Mouse (Mus musculus) mature B cell (primary cell): ENCODE measurements around the gene Med27.

Source experiments
- in situ Hi-C: fragments of 300-500 bp; cut with MboI; formaldehyde crosslinking; loops from 2 replicates; pipeline ENCODE4 v1.14.3; 2019

The Med27 gene

DNA sequence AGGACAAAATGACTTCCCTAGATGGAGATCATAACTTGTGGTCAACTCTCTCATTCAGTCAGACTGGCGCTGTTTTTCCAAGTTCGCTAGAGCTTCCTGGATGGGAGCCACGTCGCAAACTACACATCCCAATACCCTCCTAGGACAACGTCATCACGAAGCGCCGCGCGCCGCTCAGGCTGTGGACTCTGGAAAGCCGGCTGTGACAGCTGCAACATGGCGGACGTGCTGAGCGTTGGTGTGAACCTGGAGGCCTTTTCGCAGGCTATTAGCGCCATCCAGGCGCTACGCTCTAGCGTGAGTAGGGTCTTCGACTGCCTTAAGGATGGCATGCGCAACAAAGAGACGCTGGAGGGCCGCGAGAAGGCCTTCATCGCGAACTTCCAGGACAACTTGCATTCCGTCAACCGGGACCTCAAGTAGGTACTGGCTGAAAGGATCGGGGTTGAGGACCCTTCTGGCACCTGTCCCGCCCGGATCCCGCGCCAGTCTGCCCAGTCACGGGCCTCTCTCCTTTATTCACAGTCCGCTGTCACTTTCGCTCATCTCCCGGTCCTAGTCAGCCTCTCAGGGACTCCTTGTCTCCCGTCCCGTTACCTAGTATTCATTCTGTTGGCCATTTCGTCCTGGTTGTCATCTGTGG, at the start of gene Med27:
Gene Med27 (plus strand): TSS at position 191 of the 643 bp plus-strand sequence.
- in situ Hi-C loops = no loop called here

DNA sequence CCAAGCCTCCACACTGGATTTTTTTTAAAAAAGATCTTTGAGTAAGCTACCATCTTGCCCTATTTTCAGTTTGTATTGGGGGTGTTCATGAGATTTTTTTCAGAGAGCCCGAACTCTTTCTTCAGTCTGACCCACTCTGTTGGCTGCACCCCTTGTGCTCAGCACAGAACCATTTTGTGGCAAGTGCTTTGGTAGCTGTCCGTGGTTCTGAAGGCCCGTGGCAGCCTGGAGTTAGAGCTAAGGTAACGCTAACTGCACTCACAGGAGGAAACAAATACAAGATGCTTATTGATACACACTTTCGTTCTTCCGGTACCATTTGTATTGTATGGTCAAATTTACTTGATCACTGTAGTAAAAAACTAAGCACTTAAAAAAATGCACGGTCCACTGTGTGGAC, 36.7 kb upstream of the Med27 start:
- in situ Hi-C loops = no loop called here

DNA sequence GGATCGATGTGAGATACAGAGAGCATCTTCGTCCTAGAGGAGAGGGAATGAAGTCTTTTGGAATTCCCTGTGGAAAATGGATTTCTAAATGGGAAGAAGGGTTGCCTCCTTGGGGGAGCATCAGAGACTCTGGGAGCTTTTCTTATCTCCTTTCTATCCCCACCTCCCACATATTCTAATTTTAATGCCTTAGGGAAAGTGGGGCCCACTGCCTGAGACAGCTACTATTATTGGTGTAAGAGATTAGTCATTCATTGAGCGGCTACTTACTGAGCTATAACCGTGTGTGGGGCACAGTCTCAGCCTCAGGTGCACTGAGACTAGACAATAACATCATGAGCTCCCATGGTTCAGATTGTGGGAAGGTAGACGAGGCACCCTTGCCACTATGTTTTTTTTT, 34.6 kb upstream of the Med27 start:
- in situ Hi-C loops = no loop called here

DNA sequence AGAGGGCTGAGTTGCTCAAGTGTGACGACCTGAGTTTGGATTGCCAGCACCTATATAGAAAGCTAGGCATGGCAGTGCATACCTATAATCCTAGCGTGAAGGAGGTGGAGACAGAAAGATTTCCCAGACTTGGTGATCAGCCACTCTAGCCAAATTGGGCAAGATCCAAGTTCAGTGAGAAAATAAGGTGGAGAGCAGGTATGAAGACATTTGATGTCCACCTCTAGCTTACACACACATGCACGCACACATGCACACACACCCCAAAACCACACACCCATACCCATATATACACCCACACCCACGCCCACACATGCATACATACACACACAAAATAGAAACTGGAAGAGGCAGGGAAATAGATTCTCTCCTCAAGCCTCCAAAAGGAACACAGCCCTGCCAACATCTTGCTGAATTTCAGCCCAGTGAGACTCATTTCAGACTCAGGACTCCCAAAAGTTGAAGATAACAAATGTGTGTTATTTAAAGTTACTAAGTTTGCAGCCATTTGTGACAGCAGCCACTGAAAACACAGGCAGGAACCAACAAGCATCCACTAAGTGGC, 28.6 kb upstream of the Med27 start:
- in situ Hi-C loops = no loop called here

DNA sequence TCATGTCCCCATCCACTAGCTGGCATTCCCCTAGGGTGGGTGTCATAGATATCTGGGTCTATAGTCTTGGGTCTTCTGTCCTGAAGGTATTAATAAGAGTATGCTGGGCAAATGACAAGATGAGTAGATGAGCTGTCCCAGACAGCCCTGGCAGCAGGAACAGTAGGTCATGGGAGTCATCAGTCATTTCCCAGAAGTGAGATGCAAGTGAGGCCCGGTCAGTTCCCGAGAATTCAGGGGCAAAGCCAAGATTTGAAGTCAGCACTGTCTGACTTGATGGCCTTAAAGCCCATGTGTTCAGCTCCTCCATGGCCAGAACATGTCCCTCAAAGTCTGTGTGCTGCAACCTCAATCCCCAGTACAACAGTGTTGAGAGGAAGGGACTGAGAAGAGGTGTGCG, 28.0 kb upstream of the Med27 start:
- in situ Hi-C loops = no loop called here

DNA sequence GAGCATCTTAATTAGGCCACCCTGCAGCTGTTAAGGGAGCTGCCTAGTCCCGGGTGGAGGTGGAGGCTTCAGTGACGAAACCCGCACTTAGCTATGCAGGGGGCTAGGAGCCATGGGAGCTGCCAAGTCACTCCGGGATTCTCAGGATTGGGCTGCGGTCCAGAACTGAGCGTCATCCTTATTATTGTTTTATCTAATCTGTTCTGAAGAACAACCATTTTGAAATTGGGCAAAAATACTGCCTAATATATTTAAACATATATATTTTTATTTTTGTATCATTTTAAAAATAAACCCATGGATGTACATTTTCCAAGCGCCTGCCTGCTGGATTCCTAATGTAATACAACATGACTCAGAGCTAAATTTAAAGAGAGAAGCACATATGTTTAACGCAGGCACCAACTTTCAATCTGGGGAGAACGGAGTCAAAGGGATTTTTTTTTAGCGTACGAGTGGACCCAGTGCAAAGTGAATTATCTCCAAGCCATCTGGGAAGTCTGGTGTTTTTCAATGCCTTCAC, 26.3 kb upstream of the Med27 start:
- in situ Hi-C loops = no loop called here

DNA sequence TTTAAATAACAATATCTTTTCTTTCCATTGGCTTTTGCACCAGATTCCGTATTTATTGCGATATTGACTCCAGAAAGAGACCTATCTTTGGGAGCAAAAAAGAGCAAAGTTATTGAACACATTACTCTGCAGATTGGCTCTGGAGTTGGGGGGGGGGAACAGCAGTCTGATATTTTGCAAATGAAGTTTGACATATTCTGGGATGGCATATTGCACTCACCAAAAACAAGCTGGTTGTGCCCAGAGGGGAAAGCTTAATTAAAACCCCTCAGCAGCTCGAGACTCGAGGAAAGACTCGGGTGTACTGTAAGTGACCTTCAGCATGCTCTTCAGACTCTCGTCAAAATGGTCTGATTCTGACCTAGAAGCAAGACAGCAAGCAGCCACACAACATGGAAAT, 25.8 kb upstream of the Med27 start:
- in situ Hi-C loops = no loop called here

DNA sequence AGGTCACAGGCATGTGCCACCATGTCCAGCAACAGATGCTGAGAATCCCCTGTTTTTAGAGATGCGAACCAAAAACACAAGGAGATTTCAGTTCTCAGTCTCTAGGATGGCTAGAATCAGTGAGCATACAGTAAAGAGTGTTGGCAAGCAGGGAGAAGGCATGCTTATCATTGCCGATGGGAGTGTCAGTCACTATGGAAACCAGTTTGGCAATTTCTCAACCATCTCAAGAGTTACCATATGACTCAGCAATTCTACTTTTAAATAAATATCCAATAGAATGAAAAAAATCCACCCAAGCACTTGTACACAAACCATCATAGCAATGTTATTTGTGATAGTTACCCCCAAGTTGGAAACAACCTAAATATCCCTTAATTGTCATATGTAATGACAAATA, 22.2 kb upstream of the Med27 start:
- in situ Hi-C loops = no loop called here

DNA sequence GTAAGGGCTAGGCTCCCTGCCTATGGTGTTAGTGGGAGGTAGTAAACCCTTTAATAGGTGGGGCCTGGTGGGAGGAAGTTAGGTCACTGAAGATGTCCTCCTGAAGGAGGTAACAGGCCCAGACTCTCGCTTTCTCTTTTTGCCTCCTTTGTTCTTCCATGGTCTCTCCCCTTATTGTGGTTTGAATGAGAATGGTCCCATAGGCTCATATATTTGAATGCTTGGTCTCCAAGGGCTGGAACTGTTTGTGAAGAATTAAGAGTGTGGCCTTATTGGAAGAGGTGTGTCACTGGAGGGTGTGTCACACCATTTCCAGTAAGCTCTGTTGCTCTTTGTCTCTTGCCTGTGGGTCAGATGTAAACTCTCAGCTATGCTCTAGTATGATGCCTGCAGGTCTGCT, 16.1 kb upstream of the Med27 start:
- in situ Hi-C loops = no loop called here

DNA sequence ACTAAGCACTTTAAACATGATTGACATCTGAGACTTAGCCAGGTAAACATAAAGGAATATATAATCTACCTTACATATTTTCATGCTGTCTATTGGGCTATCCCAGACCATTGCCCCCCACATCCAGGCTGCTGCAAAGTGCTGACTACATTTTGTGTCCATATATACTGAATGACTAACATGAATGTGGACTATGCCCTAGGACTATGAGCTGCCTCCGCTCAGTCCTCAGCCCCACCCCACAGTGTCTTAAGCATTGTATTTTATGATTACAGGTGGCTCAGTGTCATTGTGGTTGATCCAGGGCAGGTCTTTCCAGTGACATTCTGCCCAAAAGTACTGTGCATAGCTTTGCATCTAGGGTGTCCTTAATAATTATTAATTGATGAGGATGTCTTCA, 8.2 kb upstream of the Med27 start:
- in situ Hi-C loops = no loop called here

DNA sequence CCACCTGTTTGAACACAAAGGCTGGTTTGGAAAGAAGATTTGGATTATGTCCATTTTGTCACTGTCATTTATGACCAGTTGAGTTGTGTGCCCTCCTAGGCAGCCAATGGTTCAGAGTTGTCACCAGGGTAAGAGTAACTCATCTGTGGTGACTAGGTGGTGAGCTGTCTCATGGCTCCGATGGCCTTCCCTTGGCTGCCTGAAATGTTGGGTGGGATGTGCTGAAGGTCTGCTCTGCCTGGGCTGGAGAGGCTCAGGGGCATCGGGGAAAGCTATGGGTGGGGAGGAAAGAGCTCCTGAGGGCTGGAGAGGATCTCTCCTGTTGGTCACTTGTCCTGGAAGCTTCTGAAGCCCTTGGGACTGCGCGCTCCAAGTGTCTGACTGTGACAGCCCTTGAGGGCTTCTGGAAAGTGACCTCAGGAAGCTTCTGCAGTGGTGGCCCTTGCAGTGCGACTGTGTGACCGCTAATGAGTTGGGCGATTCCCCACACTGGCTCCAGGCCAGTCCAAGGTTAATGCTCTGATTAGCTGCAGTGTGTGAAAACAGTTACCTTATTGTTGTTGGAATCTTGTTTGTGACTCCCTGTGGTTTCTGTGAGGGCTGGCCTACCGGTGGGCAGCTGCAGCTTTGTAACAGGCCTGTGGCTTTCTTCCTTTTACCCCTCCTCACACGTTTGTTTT, 12.2 kb downstream of the Med27 start:
- in situ Hi-C loops = no loop called here

DNA sequence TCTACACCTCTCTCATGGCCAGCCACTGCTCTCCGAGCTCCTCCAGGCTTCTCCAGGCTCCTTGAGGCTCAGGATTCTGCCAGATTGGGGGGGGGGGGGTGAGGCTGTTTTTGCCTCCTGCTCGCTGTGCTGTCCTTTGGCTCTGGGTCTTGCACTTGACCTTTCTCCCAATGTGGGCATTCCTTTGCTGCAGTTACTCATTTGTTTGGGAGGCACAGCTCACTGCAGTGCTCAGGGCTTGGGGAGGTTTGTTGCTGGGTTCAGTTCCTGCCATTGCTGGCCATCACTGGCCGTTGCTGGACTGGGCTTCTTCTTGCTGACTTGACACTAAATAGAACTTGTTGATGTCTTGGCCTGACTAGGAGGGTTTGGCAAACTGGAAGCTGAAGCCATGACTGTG, 14.3 kb downstream of the Med27 start:
- in situ Hi-C loops = no loop called here

DNA sequence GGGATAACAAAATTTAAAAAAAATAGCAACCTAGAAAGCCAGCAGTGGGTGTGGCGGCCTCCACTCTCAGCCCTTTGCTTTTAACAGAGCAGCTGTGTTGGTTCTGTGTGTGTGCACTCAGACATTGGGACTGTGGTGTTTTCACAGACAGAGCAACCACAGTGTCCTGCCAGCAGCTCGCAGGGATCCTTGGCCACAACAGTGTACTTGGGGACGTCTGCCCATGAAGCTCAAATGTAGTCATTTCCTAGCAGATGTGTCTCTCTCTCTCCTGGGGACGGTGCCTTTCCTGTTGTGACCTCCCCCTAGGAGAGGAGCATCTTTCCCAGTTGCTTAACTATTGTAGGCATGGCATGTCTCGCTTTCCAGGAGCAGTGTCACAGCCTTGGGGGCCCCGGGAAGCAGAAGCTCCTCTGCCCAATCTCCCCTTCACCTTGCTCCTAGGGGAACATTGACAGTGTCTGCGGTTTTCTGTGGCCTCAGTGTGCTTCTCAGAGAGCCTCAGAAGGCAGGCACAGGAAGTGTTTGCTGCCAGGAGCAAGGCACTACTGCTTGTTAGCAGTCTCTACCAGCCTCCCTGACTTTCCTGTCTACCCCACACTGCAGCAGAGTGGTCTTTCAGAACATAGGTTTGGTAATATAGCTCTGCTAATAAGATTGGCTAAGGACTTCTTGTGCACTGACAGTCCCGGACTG, 18.5 kb downstream of the Med27 start:
- in situ Hi-C loops = no loop called here

DNA sequence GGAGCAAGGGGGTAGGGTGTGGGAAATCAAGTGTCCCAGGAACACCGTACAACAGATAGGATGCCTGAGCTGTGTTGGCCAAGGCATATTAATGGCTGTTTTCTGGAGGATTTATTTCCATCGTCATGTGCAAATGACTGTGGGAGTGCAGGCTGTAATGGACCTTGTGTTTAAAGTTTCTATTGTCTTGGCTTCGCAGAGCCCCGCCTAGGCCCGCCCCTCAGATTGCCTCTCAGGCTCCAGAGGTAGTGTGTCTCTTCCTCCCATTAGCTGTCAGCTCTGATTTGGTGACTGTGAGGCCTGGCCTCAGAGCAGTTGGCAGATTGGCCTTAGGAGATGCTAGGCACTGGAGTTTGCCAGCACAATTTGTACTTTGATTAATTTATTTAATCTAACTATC, 22.1 kb downstream of the Med27 start:
- in situ Hi-C loops = no loop called here

DNA sequence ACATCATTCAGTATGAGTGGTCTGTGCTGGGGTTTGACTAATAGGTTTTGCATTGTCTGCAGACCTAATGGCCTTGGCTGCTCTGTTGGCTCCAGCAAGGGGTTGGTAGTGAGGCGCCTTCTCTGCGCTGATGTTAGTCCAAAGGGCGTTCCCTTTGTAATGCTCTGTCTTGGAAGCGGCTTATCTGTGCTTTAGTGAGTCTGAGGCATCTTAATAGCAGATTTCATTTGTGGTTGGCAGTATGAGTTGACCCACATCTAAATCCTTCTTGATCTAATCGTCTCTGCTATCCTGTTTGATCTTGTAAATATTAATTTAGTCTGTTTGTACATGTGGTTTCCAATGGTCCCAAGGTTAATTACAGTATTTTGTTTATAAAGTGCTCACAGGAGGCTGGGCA, 25.6 kb downstream of the Med27 start:
- in situ Hi-C loops = no loop called here

DNA sequence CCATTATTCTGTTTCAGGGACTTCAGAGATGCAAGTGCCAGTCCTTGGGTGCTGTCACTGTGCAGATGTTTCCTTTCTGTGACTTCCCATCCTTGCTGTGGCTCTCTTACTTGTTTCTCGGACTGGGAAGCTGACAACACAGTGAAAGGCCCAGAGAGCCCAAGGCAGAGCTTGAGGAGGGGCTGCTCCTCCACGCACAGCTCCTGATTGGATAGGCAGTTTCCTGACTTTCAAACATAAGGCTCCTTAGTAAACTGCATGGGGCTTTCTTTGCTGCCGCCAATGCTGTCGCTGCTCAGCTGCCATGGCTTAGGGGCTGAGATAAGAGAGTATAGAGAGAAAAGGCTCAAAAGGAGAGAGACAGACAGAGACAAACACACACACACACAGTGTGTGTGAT, 35.1 kb downstream of the Med27 start:
- in situ Hi-C loops = no loop called here

DNA sequence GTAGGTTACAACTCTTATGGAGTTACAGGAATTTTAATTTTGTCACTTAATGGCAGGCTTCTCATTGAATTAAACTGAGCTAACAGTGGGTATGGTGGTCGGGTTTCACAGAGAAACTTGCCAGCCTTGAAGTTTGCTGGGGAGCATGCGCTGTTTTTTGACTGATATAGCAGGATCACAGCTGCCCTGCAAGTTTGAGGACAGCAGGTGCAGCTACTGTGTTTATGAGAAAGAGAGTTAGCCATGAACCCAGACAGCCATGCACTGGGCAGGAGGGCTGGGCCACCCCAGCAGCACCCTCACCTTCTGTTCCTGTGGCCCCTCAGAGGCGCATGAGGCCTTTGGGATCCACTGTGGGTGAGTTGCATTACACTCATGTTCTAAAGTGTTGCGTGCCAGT, 36.0 kb downstream of the Med27 start:
- in situ Hi-C loops = no loop called here

DNA sequence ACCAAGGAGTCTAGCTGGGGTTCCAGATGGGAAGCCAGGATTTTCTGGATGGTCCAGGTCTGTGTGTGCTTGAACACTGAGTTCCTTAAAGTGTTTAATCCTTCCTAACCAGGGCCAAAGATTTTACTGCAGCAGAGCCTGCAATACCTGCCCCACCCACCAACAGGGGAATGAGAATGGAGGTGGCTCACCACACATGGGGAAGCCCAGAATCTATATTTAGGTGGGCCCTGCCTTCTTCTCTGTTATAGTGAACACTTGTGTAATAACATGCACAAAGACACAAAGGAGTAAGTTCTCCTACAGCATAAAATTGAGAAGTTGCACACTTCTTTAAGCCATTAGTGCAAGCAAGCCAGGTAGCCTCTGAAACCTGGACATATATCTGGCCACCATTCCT, 36.5 kb downstream of the Med27 start:
- in situ Hi-C loops = no loop called here

DNA sequence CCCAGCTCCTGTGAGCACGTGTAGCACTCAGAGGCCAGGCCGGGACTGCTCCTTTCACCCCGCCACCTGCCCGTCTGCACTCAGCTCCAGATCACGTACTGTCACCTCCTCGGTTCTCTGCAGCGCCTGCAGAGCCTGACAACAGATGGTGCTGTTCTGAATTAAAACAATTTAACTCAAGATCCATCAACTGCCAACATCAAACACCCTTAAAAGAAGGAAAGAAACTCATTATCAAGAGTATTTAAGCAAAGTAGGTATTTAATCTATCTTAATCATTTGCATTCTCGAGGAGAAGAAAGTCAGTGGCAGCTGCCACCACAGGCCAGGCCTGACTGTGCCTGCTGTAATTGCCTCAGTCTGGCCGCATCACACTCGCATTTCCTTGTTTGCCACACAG, 38.8 kb downstream of the Med27 start:
- in situ Hi-C loops = no loop called here

DNA sequence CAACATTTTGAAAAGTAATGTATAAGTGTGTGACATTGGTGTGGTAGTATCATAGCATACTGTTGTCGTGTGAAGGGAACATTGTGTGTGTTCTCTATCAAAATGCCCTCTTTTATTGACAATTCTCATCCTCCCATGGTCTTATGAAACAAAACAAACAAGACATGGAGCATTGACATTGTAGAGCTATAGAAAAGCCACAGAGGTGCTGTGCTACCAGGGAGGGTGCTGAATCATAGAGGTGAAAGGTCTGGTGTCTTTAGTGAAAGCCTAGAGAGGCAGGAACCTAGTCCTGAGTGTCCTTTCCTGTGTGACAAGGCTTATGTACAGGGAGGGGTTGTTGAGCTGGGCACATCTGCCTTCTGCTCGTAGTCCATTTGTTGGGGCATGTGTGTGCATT, 40.6 kb downstream of the Med27 start:
- in situ Hi-C loops = no loop called here

DNA sequence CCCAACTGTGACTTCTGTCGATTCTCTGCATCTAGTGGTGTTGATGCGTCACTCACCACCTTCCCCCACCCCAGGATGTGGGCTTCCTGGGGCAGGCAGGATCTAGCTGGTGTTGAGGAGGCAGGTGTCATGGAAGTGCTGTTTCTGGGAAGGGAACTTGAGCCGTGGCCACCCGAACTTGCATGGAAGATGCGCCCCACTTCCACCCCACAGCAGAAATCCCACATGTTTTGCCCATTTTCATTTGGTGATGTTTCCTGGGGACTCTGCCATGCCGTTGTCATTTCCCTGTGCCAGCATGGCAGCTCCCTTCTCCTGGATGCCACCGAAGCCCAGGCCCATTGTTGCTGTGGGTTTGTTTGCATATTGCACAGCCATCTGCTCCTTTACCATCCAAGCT, 42.3 kb downstream of the Med27 start:
- in situ Hi-C loops = no loop called here

DNA sequence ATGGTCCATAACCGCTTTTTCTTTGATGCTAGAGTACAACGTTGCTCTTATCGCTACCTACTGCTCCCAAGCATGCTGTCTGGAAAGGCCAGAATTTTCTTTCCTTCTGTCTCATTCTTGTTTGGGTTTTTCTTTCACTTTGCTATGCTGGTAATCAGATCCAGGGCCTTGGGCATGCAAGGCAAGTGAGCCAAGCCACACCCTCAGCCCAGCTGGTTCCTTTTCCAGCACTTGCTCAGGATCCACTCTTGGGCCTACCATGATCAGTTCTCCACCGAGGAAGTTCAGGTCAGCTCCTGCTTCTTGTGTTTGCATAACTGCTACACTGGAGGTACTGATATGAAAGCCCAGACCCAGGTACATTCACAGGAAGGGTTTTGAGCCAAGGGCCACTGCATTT, 44.5 kb downstream of the Med27 start:
- in situ Hi-C loops = no loop called here

DNA sequence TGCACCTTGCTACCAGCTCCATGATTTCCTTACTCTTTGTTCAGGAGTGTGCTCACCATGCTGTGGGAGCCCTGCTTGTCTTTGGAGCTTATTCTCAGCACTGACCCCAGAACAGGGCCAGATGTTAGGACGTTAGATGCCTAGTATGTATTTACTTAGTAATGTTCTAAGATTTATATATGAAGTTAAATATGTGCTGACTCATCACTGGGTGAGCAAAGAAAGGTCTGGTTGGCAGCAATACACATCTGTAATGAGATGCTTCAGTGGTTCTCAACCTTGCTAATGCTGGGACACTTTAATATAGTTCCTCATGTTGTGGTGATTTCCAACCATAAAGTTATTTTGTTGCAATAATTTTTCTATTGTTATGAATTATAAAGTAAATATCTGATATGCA, 45.4 kb downstream of the Med27 start:
- in situ Hi-C loops = no loop called here
